Mouse (Mus musculus) testis, adult 2 months (tissue): ENCODE results near the gene Ltb.

Source experiments
- CTCF ChIP-seq: fragments of 200-500 bp; IDR thresholded peaks from 2 replicates; pipeline ENCODE4 v1.5.1; 2012; ENCODE audit warnings: low read depth, mild to moderate bottlenecking, inconsistent platforms, low read length, moderate library complexity; ENCODE audit not compliant: control insufficient read depth, insufficient read depth, insufficient replicate concordance
- POLR2A ChIP-seq: fragments of 200-500 bp; IDR thresholded peaks from 2 replicates; pipeline ENCODE4 v1.6.1; 2012; ENCODE audit warnings: low read depth, mild to moderate bottlenecking, inconsistent platforms, low read length, moderate library complexity; ENCODE audit not compliant: control insufficient read depth

DNA sequence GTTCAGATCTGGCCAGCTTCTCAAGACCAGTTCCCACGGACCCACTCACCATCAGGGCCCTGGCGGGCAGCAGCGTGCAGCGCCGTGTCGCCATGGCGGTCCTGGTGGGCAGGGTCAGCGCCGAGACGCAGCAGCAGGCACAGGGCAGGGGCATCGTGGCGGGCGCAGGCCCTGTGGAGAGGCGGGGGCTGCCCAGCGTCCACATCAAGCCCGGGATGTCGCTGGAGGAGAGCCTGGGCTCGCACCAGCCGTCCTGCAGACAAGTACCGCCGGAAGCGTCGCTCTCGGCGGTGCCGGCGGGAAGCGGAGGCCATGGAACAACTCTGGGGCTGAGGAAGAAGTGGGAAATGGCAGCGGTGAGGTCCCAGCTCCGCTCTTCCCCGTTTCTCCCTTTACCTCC, 40.7 kb downstream of the Ltb start:
- no peak for TF ChIP-seq POLR2A
- TF ChIP-seq CTCF, result no peak
